Mouse (Mus musculus) olfactory bulb, adult 2 months (tissue): ENCODE measurements around the gene Ube3c.

Experiments
- CTCF ChIP-seq: fragments of 200-500 bp; IDR thresholded peaks from 2 replicates; pipeline ENCODE4 v1.5.1; 2012; ENCODE audit warnings: low read depth, mild to moderate bottlenecking, low read length, moderate library complexity; ENCODE audit not compliant: insufficient read depth
- POLR2A ChIP-seq: fragments of 200-500 bp; IDR thresholded peaks from 2 replicates; pipeline ENCODE4 v1.6.1; 2012; ENCODE audit warnings: mild to moderate bottlenecking, low read depth, low read length, moderate library complexity; ENCODE audit not compliant: insufficient read depth

GRCm38 (mm10) chr5:29687671-29688070 lies 118.6 kb downstream of the Ube3c start:
- TF ChIP-seq CTCF = no peak
- TF ChIP-seq POLR2A = no peak
